Mouse (Mus musculus) adrenal gland, postnatal 4 days (tissue): Measurements from ENCODE around the gene Efna1. TPM values are rescaled to one million over a fixed set of nuclear protein-coding genes. Genes with fewer than 3 reads are reported as not detected.
A peak's percentile ranks its signal among the peaks of the same experiment; 100 is the strongest.

Experiments
- DNase-seq, 2 experiments: peaks; one replicate each; pipeline ENCODE4 v3.0.0; 2021 to 2022; ENCODE audit warnings: low spot score in 2 of 2, mixed read lengths in 2 of 2
- long read RNA-seq, 2 experiments: library from polyadenylated mRNA; stranded (forward); transcript quantifications; one replicate each; pipeline ENCODE4 v2.0.0; 2021
- total RNA-seq, 2 experiments: library from RNA; stranded (reverse); gene quantifications; 2 replicates each; pipeline ENCODE4 v1.2.3; 2021

Efna1 gene
- 10 to 100 TPM; 32.1 to 35.2 TPM for total RNA-seq
- long read RNA-seq, experiment 1, transcript Efna1-201 (5 exons, 1,480 nt) = major isoform, 34 of 37 reads
- long read RNA-seq, experiment 1, partial matches to known transcripts = 1 of 37 reads
- long read RNA-seq, experiment 1, other reads (novel, unspliced or antisense) = 2 of 37 reads
- long read RNA-seq, experiment 2, transcript Efna1-201 (5 exons, 1,480 nt) = major isoform, 55 of 58 reads
- long read RNA-seq, experiment 2, partial matches to known transcripts = 2 of 58 reads
- long read RNA-seq, experiment 2, other reads (novel, unspliced or antisense) = 1 of 58 reads

GRCm38 (mm10) chr3:89280606-89281511, at the start of gene Efna1:
Gene Efna1 (minus strand): TSS chr3:89281142.
- DNase-seq = no peak

- no peak for DNase-seq
Measured at GRCm38 (mm10) chr3:89330346-89330745, 49.4 kb upstream of the Efna1 start.

- DNase-seq = no peak
Measured at GRCm38 (mm10) chr3:89328623-89329022, 47.7 kb upstream of the Efna1 start.

GRCm38 (mm10) chr3:89327371-89327870, 46.5 kb upstream of the Efna1 start:
- no peak for DNase-seq

- DNase-seq = no peak
Measured at GRCm38 (mm10) chr3:89325882-89326281, 44.9 kb upstream of the Efna1 start.

GRCm38 (mm10) chr3:89322514-89323165, 41.7 kb upstream of the Efna1 start, which contains the start of gene Efna3:
Gene Efna3 (minus strand): TSS chr3:89322965.
- no peak for DNase-seq

- no peak for DNase-seq
Measured at GRCm38 (mm10) chr3:89322131-89322500, 41.2 kb upstream of the Efna1 start.

GRCm38 (mm10) chr3:89321183-89322130, 40.5 kb upstream of the Efna1 start:
- no peak for DNase-seq

GRCm38 (mm10) chr3:89320581-89321182, 39.7 kb upstream of the Efna1 start:
- no peak for DNase-seq

GRCm38 (mm10) chr3:89319591-89320350, 38.8 kb upstream of the Efna1 start:
- DNase-seq = no peak

GRCm38 (mm10) chr3:89318971-89319590, 38.1 kb upstream of the Efna1 start:
- no peak for DNase-seq

GRCm38 (mm10) chr3:89318316-89318715, 37.4 kb upstream of the Efna1 start:
- no peak for DNase-seq

GRCm38 (mm10) chr3:89317246-89317645, 36.3 kb upstream of the Efna1 start:
- no peak for DNase-seq

GRCm38 (mm10) chr3:89316833-89317232, 35.9 kb upstream of the Efna1 start:
- DNase-seq = peak in 1 of 2 experiments; percentile 75

- DNase-seq = no peak
Measured at GRCm38 (mm10) chr3:89315930-89316831, 35.2 kb upstream of the Efna1 start.

GRCm38 (mm10) chr3:89315195-89315929, 34.4 kb upstream of the Efna1 start:
- DNase-seq = peak; percentile 54 to 65

- DNase-seq = no peak
Measured at GRCm38 (mm10) chr3:89314791-89315190, 33.8 kb upstream of the Efna1 start.
